27 mouse cellular contexts compared by ENCODE assay signal in the genomic region with DNA sequence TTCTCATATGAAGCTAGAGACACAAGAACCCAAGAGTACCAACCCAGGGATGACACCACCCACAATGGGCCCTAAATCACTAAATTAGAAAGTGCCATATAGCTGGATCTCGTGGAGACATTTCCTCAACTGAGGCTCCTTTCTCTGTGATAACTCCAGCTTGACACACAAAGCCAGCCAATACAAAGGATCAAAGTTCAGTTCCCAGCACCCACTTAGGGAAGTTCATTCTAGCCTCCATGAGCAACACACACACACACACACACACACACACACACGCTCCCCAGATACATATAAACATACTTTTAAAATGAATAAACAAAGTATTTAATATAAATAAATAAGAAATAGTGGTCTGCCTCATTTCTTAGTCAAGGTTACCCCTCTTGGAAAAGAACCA.
"Had no signal": no experiment of that assay in that cellular context is flagged by ENCODE, and none has a peak within 500 bp of the region (broad histone marks: within the 10 kb centered on the region; RNA-seq: fewer than 3 reads in every experiment).

No protein-coding gene starts in this region.

- H3K4me1 ChIP-seq: hindbrain, embryonic 12.5 days; kidney, embryonic 15.5 days; limb, embryonic 10.5 days; limb, embryonic 12.5 days; liver, embryonic 13.5 days; liver, embryonic 15.5 days had no signal

- ATAC-seq: hindbrain, embryonic 16.5 days; inflammation-experienced regulatory T-cells, adult 6 months; liver, postnatal 0 days had no signal

- H3K27ac ChIP-seq: heart, embryonic 10.5 days; hindbrain, embryonic 10.5 days; hindbrain, embryonic 12.5 days; hindbrain, embryonic 14.5 days; kidney, embryonic 15.5 days; kidney, postnatal 0 days; limb, embryonic 10.5 days; limb, embryonic 12.5 days; liver, embryonic 13.5 days; liver, embryonic 15.5 days had no signal

- H3K9me3 ChIP-seq: heart, embryonic 10.5 days; heart, embryonic 12.5 days; hindbrain, embryonic 10.5 days; hindbrain, embryonic 12.5 days; kidney, embryonic 15.5 days; limb, embryonic 10.5 days; limb, embryonic 12.5 days; liver, embryonic 13.5 days; liver, embryonic 15.5 days had no signal

- H3K4me2 ChIP-seq: heart, embryonic 12.5 days; hindbrain, embryonic 12.5 days; hindbrain, embryonic 14.5 days; kidney, embryonic 15.5 days; limb, embryonic 12.5 days; liver, embryonic 13.5 days; liver, embryonic 15.5 days had no signal

- H3K27me3 ChIP-seq: heart, embryonic 12.5 days; hindbrain, embryonic 12.5 days; kidney, embryonic 15.5 days; limb, embryonic 12.5 days; liver, embryonic 13.5 days; liver, embryonic 15.5 days had no signal

- DNase-seq: gastrocnemius, postnatal 10 days; gastrocnemius, postnatal 25 days; heart, adult 18-20 months; heart, postnatal 10 days; heart, postnatal 4 days; kidney, adult 11 months; kidney, adult 2 months; kidney, adult 9 months; kidney, postnatal 14 days; kidney, postnatal 36 days; layer of hippocampus, adult 9-11 months; layer of hippocampus, postnatal 36 days; liver; liver, embryonic 13.5 days; liver, postnatal 0 days had no signal

- H3K36me3 ChIP-seq: heart, embryonic 10.5 days; heart, embryonic 12.5 days; hindbrain, embryonic 10.5 days; hindbrain, embryonic 12.5 days; kidney, embryonic 15.5 days; limb, embryonic 10.5 days; limb, embryonic 12.5 days; liver, embryonic 13.5 days; liver, embryonic 15.5 days had no signal

- H3K4me3 ChIP-seq: heart, embryonic 10.5 days; heart, embryonic 12.5 days; hindbrain, embryonic 10.5 days; hindbrain, embryonic 12.5 days; kidney, embryonic 15.5 days; limb, embryonic 10.5 days; limb, embryonic 12.5 days; liver, embryonic 13.5 days; liver, embryonic 15.5 days had no signal

- H3K9ac ChIP-seq: heart, embryonic 12.5 days; hindbrain, embryonic 12.5 days; hindbrain, embryonic 14.5 days; kidney, embryonic 15.5 days; limb, embryonic 12.5 days; liver, embryonic 13.5 days; liver, embryonic 15.5 days; liver, postnatal 0 days had no signal
